Mouse (Mus musculus) midbrain, embryonic 16.5 days (tissue): Measurements from ENCODE around the gene Smap2. TPM values are rescaled to one million over a fixed set of nuclear protein-coding genes. Genes with fewer than 3 reads are reported as not detected.

Source experiments
- ATAC-seq: fragments of 200-750 bp; cut with Nextera tagmentation; 2 replicates; pipeline ENCODE4 v1.8.0; 2017; ENCODE audit warnings: moderate TSS enrichment
- H3K27ac ChIP-seq: fragments of 300-500 bp; sonication (generic); 2 replicates; pipeline ENCODE4 v1.5.1; 2014; ENCODE audit warnings: mild to moderate bottlenecking, low read length, mixed read lengths
- H3K27me3 ChIP-seq: fragments of 300-500 bp; sonication (generic); 2 replicates; pipeline ENCODE4 v1.6.1; 2014; ENCODE audit warnings: low read depth, low read length, mixed read lengths; ENCODE audit not compliant: control insufficient read depth, insufficient read depth
- H3K36me3 ChIP-seq: fragments of 300-500 bp; sonication (generic); 2 replicates; pipeline ENCODE4 v1.6.1; 2014; ENCODE audit warnings: mild to moderate bottlenecking, low read length, moderate library complexity, mixed read lengths; ENCODE audit not compliant: control insufficient read depth, insufficient read depth
- H3K4me1 ChIP-seq: fragments of 300-500 bp; sonication (generic); 2 replicates; pipeline ENCODE4 v1.6.1; 2014; ENCODE audit warnings: mild to moderate bottlenecking, low read length, mixed read lengths; ENCODE audit not compliant: control insufficient read depth, insufficient read depth
- H3K4me2 ChIP-seq: fragments of 300-500 bp; sonication (generic); 2 replicates; pipeline ENCODE4 v1.6.1; 2014; ENCODE audit warnings: mild to moderate bottlenecking, low read length, mixed read lengths
- H3K4me3 ChIP-seq: fragments of 300-500 bp; sonication (generic); 2 replicates; pipeline ENCODE4 v1.5.1; 2014; ENCODE audit warnings: low read depth, mild to moderate bottlenecking, low read length, moderate library complexity, mixed read lengths
- H3K9ac ChIP-seq: fragments of 300-500 bp; sonication (generic); 2 replicates; pipeline ENCODE4 v1.6.1; 2014; ENCODE audit warnings: low read depth, low read length, mixed read lengths
- H3K9me3 ChIP-seq: fragments of 300-500 bp; sonication (generic); replicated peaks from 2 replicates; pipeline ENCODE4 v1.6.1; 2014; ENCODE audit warnings: mild to moderate bottlenecking, low read length, mixed read lengths; ENCODE audit not compliant: control insufficient read depth, poor library complexity, severe bottlenecking
- WGBS: fragments of 180-500 bp; shearing (Covaris S2); extraction: QIAGEN DNeasy Blood & Tissue Kit; methylation state at CpG from one replicate; pipeline ENCODE4 v1.1.7; 2014; 5-methylcytosine and 5-hydroxymethylcytosine counted together
- polyA plus RNA-seq: library from polyadenylated mRNA; unstranded; fragments of >200 nt; fragmentation: Nextera tagmentation; extraction: Ambion mirVana; gene quantifications from 2 replicates; pipeline ENCODE4 v1.2.1, GENCODE M21; 2015

Gene Smap2
- polyA plus RNA-seq, 1 experiment from 2014 or later: 43.2 TPM

DNA sequence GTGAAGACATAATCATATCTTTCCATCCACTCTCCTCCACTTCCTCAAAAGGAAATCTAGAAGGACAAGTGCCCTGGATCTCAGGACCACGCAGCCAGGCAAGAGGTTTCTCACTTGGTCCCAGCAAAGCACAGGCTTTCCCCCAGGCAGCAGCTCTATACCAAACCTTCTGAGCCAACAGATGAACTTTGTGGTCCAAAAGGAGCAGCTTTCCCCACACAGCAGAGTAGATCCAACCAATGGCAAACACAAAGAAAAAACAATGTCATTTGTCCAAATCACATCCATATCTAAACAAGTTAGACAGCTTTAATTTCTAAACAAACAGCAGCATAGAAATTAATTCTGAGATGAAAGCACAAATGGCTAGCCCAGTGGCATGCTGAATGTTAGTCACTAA lies 15.4 kb downstream of the Smap2 start:
- ATAC-seq: no peak
- Histone ChIP-seq H3K9me3 (no peaks in the 10 kb centered on the region), H3K4me2 (no peak overlapping the region), H3K9ac (no peak overlapping the region), H3K4me1 (peaks cover 25% of the 10 kb centered on the region), H3K36me3 (no peaks in the 10 kb centered on the region), H3K4me3 (no peak overlapping the region), H3K27me3 (no peaks in the 10 kb centered on the region), H3K27ac (peak overlapping the region; percentile 83)
- 86% methylated on average over 1 of the region's 1 CpGs for WGBS

- no peak overlapping the region for H3K9ac ChIP-seq
- no peaks in the 10 kb centered on the region for H3K27me3 ChIP-seq
- H3K36me3 ChIP-seq: no peaks in the 10 kb centered on the region
- 94% methylated on average over 2 of the region's 2 CpGs for WGBS
- H3K4me3 ChIP-seq: no peak overlapping the region
- no peak overlapping the region for H3K4me2 ChIP-seq
- no peak overlapping the region for H3K27ac ChIP-seq
- peaks cover 25% of the 10 kb centered on the region for H3K4me1 ChIP-seq
- no peak for ATAC-seq
- H3K9me3 ChIP-seq: no peaks in the 10 kb centered on the region
These were observed 16.0 kb downstream of the Smap2 start for GRCm38 (mm10) chr4:121001042-121001441.

- H3K4me3 ChIP-seq: no peak overlapping the region
- no peaks in the 10 kb centered on the region for H3K9me3 ChIP-seq
- ATAC-seq: no peak
- 75% methylated on average over 1 of the region's 1 CpGs for WGBS
- no peak overlapping the region for H3K4me2 ChIP-seq
- no peaks in the 10 kb centered on the region for H3K36me3 ChIP-seq
- H3K27ac ChIP-seq: no peak overlapping the region
- no peak overlapping the region for H3K9ac ChIP-seq
- H3K27me3 ChIP-seq: no peaks in the 10 kb centered on the region
- H3K4me1 ChIP-seq: peaks cover 4% of the 10 kb centered on the region
These were observed 21.1 kb downstream of the Smap2 start for GRCm38 (mm10) chr4:120995911-120996310.

GRCm38 (mm10) chr4:120993025-120993424 lies 24.0 kb downstream of the Smap2 start:
- ATAC-seq: no peak
- no peak overlapping the region for H3K4me3 ChIP-seq
- H3K9me3 ChIP-seq: no peaks in the 10 kb centered on the region
- no peak overlapping the region for H3K9ac ChIP-seq
- H3K4me1 ChIP-seq: peaks cover 4% of the 10 kb centered on the region
- H3K4me2 ChIP-seq: no peak overlapping the region
- H3K27me3 ChIP-seq: no peaks in the 10 kb centered on the region
- no peaks in the 10 kb centered on the region for H3K36me3 ChIP-seq
- no peak overlapping the region for H3K27ac ChIP-seq
- WGBS: 89% methylated on average over 1 of the region's 1 CpGs

DNA sequence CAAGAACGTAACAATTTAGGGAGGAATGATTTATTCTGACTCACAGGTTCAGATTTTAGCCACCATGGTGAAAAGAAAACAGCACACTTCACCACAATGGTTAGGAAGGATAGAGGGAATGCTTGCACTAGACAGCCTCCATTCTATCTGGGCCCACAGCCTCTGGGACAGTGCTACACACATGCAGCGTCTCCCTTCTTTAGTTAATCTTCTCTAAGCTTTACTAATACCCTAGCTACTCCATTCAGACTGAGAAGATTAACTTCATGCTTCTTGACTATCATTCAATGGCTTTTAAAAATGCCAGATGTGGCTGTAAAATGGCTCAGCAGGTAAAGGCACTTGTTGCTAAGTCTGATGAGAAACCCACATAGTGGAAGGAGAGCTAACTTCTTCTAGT lies 24.8 kb downstream of the Smap2 start:
- no peak overlapping the region for H3K27ac ChIP-seq
- no peak for ATAC-seq
- H3K27me3 ChIP-seq: no peaks in the 10 kb centered on the region
- H3K4me3 ChIP-seq: no peak overlapping the region
- H3K4me1 ChIP-seq: peaks cover 4% of the 10 kb centered on the region
- no peaks in the 10 kb centered on the region for H3K9me3 ChIP-seq
- H3K4me2 ChIP-seq: no peak overlapping the region
- no peak overlapping the region for H3K9ac ChIP-seq
- WGBS: 20% methylated on average over 2 of the region's 2 CpGs
- no peaks in the 10 kb centered on the region for H3K36me3 ChIP-seq

DNA sequence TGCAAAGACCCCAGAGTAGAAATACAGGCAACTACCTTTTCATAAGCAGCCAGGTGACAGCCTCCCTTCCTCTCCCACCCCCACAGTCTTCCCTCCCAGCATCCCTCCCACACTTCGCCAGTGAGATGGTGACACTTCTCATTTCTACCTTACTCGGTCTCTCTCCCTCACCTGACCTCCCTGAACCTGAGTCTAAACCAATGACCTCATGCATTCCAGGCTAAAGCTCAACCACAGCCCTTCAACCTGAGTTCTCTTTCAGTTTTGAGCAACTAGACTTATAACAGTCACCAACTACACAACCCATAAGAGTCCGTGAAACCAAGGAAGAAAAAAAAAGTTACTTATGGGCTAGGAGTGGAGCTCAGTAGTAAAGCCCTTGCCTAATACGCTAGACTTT lies 29.7 kb downstream of the Smap2 start:
- no peak overlapping the region for H3K9ac ChIP-seq
- no peak overlapping the region for H3K27ac ChIP-seq
- no peaks in the 10 kb centered on the region for H3K9me3 ChIP-seq
- 81% methylated on average over 4 of the region's 4 CpGs for WGBS
- H3K27me3 ChIP-seq: no peaks in the 10 kb centered on the region
- H3K36me3 ChIP-seq: peaks cover 6% of the 10 kb centered on the region
- ATAC-seq: no peak
- no peak overlapping the region for H3K4me2 ChIP-seq
- H3K4me1 ChIP-seq: peaks cover 6% of the 10 kb centered on the region
- no peak overlapping the region for H3K4me3 ChIP-seq

DNA sequence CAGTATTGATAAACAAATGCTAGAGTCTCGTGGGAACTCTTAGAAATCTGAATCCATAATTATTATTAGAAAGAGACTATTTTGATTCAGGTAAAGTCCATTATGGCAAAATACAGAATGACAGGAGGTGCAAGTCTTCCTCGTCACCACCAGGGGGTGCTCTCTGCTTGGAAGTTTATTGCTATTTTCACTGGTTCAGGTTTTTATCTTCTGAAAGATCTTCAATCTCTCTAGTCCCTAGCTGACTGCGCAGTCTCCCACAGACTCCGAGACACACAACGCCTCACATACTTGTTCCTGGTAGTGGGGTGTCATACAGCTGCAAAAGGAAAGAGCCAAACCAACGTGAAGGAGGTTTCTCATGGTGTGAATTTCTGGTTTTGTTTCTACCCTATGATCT lies 30.6 kb downstream of the Smap2 start:
- Histone ChIP-seq H3K9ac (no peak overlapping the region), H3K27me3 (no peaks in the 10 kb centered on the region), H3K4me1 (0 out of 2 replicates have a peak, but pooled peaks cover 2% of the 10 kb centered on the region), H3K4me3 (no peak overlapping the region), H3K4me2 (no peak overlapping the region), H3K9me3 (no peaks in the 10 kb centered on the region), H3K27ac (no peak overlapping the region), H3K36me3 (peaks cover 9% of the 10 kb centered on the region)
- peak; percentile 79 for ATAC-seq
- WGBS: 20% methylated on average over 6 of the region's 6 CpGs

- Histone ChIP-seq H3K27me3 (no peaks in the 10 kb centered on the region), H3K4me2 (no peak overlapping the region), H3K4me3 (no peak overlapping the region), H3K36me3 (peaks cover 20% of the 10 kb centered on the region), H3K27ac (no peak overlapping the region), H3K9me3 (no peaks in the 10 kb centered on the region), H3K9ac (no peak overlapping the region), H3K4me1 (no peaks in the 10 kb centered on the region)
- no peak for ATAC-seq
- WGBS: 95% methylated on average over 3 of the region's 3 CpGs
These were observed 38.8 kb downstream of the Smap2 start for GRCm38 (mm10) chr4:120978221-120978620.

- Histone ChIP-seq H3K4me3 (no peak overlapping the region), H3K27ac (no peak overlapping the region), H3K4me2 (no peak overlapping the region), H3K27me3 (no peaks in the 10 kb centered on the region), H3K36me3 (peaks cover 32% of the 10 kb centered on the region), H3K9ac (no peak overlapping the region), H3K4me1 (no peaks in the 10 kb centered on the region), H3K9me3 (no peaks in the 10 kb centered on the region)
- WGBS: 87% methylated on average over 4 of the region's 4 CpGs
- no peak for ATAC-seq
These were observed 41.7 kb downstream of the Smap2 start for GRCm38 (mm10) chr4:120975428-120975734.
